Mouse (Mus musculus): ENCODE results near the gene Myo3b.

Myo3b gene

DNA sequence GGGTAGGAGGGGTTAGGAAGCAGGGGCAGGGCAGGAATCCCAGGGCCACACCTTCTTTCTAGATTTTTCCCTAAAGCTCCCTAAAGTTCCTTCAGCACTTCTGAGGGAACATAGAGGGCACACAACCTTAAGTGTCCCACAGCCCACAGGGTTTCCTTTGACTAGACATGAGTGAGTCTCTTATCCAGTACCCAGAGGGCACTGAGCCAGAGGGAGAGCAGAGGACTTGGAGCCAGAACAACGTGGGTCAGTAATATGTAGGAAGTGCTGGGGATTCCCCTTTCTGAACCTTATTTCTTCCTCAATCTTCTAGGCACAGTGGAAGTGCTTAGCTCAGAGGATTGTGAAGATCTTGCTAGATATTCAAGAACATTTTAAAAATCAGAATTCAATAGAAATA lies 308.6 kb downstream of the Myo3b start:
- intact Hi-C loops (cut with DNase I), result no loop called here

DNA sequence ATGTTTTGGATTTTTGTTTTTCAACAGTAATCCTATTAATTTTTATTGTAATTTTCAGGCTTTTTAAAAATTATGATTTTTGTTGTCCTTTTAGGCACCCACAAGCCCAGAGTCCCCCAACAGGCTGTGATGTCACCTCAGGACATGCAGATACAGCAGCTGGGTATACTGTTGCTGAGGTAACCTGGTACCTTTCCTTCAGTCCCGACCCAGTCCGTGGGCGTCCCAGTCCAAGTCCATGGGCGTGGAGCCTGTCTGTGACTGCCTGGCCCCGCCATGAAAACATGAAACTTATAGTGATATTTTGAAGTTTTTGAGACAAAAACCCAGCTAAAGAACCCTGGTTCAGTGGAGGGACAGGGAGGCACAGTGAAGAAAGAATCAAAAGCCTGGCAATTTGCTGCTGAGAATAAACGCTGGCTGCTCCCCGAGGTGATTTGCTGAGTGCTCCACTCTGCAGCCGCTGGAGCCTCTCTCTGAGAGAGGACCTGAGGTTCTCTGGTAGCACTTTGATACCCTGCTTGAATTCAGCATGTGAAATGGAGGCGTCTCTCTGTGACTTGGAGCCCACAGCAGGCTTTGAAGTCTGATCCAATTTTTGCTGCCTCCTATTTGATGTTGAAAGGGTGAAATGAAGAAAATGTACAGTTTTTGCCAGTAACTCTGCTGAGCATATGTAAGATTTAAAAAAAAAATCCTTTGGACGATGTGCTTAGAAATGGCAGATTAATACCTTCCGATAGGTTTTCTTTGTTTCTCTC lies 310.0 kb downstream of the Myo3b start:
- intact Hi-C loops (cut with DNase I), result no loop called here

DNA sequence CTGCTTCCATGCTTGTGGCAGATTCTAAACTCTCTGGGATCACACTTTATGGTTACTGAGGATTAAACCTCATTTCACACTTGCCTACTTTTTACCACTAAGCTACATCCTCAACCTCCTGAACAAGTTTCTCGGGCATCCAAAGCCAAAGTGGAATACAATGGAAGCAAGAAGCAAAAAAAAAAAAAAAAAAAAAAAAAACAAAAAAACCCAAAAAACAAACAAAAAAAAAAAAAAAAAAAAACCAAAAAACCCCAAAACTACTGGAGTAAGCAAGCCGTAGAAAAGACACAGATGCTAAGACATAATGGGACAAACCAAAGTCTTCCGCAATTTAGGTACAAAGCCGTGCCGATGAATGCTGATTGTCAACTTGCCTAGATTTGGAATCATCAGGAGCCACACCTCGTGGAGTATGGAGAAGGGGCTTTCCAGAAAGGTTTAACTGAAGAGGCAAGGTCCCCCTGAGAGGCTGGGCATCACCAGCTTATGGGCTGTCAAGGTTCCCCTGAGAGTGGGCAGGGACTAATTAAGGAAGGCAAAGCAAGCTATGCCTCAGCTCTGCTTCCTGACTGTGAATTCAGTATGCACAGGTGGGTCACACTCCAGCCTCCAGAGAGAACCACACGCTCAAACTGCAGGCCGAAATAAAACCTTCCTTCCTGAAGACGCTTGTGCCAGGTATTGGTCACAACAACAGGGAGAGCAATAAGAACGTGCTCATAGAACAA lies 313.7 kb downstream of the Myo3b start:
- intact Hi-C loops (cut with DNase I), result no loop called here

DNA sequence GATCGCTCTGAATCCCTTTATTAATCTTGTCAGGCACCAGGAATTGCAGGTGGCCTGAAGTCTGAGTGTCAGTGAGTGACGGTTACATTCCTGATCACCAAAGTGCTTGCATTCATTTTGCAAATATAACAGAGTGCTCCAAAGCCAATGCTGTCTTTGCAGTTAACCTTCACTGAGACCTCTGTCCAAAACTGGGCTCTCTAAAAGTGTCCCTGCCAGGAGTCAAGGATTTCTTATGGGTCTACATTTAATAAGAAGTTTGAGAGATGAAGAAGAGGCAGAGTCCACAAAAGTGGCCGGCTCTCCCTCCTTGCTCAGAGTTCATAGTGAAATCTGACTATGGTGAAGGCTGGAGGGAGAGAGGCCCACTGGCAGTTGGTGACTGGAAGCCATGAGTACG lies 315.1 kb downstream of the Myo3b start:
- intact Hi-C loops (cut with DNase I), result no loop called here

DNA sequence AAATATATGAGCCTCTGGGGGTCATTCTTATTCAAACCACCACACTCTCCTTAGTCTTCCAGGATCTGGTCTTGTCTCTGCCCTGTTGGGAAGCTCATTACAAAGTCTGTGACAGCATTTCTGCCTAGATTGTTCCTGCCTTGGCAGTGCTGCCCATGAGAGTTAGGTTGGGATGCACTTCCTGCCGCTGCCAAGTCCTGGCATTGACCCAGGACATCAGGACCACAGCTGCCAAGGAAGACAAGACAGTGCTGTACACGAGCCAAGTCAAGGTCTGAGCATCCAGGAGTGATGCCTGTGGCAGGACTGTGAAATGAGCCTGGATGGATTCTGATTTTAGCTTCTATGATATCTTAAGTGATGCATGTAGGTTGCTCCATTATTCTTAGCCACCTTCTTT lies 316.1 kb downstream of the Myo3b start:
- intact Hi-C loops (cut with DNase I), result no loop called here

DNA sequence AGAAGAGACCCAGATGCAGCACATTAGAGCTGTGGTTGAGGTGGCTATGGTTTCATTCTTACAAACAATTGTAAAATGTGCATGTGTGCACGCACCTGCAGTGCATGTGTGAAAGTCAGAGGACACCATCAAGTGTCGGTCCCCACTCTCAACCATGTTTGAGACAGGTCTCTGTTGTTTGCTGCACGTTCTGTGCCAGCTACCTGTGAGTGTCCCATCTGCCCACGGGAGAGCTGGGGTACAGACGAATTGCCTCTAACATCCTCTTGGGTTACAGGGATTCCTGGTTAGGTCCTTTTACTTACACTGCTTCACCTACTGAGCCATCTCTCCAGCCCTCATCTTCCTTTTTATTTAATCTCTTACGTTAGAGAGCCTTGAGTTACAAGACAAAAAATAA lies 330.5 kb downstream of the Myo3b start:
- intact Hi-C loops (cut with DNase I), result no loop called here

DNA sequence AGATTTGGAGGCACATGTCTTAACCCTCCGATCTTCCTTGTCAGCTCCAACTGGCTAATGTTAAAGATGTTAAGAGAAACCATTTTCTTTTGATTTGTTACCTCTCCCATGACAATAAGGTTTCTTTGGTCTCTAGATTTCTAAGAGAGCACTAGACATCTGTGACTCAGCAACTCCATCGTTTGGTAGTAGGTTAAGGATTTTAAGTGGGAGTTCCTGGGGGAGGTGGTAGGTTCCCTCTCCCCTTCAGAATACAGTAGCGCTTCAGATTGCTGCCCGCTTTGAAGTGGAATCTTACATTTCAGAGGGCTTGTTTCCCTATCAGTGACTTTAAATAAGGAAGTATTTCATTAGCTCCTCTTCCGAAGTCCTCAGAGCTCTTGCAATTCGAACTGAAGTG lies 340.4 kb downstream of the Myo3b start:
- intact Hi-C loops (cut with DNase I), result no loop called here

DNA sequence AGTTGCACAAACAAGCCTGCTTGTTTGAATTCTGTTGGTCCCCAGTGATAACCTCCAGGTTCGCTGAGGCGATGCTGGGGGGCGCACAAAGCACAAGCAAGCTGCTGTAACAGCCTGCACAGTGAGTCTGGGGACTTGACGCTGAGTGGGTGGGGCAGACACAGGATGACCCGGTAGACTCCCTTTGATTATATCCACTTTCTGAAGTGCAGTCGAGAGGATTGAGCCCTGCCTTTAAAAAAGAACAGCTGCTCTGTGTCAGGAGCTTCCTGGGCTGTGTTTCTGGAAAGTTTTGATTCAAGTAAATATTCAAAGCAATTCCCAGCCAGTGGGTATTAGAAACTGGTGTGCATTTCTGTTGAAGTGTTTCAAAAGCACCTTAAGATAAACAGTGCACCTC lies 341.0 kb downstream of the Myo3b start:
- intact Hi-C loops (cut with DNase I), result no loop called here

DNA sequence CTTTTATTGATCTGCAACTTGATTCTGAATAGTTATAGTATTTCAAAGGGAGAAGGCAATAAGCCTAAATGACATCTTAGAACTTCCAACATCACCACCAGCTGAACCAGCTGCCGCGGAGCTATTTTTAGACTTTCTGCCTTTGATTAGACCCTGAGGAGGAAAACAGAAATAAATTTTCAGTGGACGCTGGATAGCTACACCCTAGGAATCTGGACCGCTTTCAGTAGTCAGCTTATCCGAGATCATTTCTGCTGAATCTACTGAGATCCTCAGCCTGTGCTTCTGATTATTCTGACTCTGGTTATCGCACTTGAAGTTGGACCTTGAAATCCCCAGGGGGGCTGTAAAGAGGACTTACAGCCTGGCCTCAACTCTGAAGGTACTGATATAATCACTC lies 349.7 kb downstream of the Myo3b start:
- intact Hi-C loops (cut with DNase I), result no loop called here

DNA sequence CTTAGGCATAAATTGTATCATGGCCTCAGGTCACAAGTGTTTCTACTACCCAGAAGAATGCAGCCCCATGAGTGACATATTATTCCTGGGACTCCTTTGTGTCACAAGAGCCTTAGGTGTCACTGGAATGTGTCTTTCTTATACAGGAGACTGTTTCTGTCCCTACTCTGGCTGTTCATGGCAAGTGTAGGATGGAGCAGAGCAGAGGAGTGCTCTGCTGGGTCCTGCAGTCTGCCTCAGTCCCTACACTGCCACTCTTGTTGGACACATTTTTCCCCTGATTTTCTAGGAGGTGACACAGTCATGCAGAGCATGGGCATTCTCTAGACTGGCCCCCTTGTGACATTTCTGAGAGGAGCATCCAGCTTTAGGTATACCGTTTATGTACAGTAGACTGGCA lies 350.2 kb downstream of the Myo3b start:
- intact Hi-C loops (cut with DNase I), result no loop called here

DNA sequence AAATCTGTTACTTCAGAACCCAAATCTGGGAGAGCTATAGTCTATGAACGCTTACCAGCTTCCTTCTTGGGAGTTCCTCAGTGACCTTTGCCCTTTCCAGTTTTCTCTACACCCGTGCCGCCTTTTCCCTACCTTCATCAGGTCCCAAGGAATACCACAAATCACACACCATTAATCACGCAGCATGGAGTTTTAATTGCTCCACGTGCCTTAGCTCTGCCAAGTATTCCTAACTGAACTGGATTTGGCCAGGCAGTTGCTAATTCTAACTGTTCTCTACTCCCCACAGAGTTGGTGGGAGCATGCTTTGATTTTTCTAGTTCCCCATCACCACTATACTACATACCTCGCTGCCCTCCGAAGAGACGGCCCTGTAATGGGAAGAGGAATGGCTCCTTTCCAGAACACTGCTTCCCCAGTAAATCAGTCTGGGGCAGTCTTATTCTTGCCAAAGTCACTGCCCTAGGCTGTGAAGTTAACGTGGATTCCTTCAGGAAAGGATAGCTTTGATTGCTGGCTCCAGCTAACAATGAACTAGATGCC lies 358.9 kb downstream of the Myo3b start:
- intact Hi-C loops (cut with DNase I), result no loop called here

DNA sequence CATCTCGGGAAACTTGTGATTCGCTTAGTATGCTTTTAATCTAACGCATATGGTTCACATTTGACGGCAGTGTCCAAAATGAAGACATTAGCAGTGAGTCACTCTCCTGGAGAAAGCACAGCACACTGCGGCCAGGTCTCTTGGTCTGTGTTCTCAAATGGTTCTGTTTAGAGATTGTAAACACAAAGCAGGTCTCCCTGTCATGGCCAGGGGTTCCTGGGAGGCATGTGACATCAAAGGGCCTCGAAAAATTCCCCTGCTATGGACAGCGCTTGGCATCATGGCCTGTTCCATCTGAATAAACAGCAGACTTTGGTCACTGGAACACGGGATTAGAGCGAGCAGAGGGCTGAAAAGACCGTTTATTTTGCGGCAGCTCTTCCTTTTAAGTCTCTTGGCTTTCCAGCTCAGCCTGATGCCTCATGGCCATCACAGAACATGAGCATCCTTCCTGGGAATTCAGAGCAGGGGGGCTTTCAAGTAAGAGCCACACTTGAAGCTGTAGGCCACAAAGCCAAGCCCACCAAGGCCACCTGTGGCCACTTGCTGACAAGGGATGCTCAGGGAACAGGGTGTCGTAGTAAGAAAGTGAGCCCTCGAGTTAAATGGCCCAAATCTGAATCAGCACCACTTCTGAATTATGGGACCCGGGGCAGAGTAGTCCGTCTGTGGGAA lies 360.7 kb downstream of the Myo3b start:
- intact Hi-C loops (cut with DNase I), result no loop called here

DNA sequence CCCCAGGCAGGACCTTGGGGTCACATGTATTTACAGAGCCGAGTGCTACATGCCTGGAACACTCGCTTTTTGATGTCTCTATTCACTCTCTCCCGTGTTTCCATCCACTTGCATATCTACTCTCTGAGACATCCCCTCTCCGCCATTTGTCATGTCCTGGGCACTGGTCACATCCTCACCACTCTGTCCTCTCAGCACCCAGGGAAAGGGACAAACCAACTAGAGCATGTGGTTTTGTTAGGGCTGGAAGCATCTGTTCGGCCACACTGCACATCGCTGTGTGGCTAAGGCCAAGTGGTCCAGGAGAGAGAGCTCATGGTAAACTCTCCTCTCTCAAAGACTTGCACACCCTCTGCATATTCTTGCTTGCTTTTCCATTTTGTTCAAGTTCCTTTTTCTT lies 361.4 kb downstream of the Myo3b start:
- intact Hi-C loops (cut with DNase I), result no loop called here

DNA sequence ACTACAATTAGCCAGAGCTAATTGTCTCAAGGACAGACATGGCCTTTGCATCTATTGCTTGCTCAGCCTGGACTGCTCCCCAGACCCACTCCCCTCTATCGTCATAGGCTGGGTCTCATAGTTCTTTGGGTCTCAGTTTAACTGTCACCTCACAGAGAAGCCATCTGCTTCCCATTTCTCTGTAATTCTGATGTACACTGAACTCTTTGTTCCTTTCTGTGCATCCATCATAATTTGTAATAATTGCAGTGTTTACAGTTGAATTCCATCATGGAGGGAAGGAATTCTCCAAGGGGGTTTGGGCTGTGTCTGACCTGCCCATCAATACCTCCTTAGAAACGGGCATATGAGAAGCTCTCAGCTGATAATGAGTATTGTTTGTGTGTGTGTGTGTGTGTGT lies 365.4 kb downstream of the Myo3b start:
- intact Hi-C loops (cut with DNase I), result no loop called here

DNA sequence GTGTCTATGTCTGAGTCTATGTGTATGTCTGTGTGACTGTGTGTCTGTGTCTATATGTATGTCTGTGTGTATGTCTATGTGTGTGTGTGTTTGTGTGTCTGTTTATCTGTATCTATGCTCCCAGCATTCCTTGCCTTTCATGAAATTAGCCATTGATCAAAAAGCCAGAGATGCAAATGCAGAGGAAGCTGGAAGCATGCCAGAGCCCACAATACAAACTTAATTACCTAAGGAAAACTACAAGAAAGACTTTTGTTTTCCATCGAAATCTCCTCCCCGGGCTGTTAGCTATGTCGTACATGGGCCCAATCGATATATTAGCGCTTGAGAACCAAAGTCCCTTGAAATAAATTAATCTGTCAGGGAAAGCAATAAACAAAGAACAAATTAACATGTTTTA lies 367.9 kb downstream of the Myo3b start:
- intact Hi-C loops (cut with DNase I), result no loop called here

DNA sequence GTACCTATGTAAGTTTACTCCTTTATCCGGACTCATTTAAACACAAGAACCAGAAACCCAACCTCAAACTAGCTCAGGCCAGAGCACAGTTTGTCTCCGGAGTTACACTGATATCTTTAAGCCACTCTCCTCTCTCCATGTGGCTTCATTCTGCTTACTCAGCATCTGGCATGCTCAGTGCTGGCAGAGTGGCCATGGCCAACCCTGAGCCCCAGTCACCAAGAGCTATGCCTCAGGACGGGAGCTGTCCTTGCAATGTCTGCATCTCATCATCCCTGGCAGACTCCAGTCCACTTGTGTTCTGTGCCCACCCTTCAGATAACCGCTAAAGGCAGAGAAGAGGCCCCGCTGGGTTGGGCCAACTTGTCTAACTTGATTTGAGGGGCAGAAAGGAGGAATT lies 368.8 kb downstream of the Myo3b start:
- intact Hi-C loops (cut with DNase I), result no loop called here

DNA sequence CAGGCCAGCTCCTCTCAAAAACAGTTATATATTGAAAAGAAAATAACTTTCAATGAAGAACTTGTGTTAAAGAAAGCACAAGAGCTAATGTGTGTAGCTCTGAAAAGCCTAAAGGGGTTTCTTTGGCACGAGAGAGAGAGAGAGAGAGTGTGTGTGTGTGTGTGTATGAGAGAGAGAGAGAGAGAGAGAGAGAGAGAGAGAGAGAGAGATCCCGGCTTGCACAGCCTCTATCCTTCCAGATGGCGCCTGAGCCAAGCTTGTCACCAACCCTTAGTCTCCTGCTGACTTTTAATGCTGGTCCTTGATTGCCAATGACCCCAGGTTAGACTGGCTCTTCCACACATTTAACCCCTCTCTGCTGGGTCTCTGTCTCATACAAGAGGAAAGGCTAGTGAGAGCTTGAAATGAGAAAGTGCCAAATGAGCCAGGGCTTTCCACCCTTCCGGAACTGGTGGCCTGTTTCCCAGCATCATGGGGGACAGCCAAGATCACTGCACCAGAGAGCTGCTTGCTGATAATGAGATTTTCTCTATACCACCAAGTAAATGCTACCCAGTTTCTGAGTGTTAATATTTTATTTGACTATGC lies 371.5 kb downstream of the Myo3b start:
- intact Hi-C loops (cut with DNase I), result no loop called here

DNA sequence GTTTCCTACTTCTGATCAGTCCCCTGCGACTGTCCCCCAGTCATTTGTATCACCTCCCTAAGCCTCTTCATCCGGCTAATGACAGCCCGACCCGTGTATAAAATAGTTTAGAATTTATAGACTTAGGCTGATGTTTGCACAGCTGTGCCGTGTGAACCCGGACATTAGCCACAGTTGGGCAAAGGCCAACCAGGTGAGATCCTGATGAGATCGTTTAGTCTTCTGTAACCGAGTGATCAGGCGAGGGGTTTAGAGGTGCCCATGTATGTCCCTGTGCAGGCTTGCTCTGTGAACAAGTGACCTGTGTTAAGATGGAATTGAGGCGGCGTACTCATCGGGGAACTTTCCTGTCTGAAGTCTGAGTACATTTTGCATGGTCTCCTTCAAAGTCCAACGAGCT lies 373.4 kb downstream of the Myo3b start:
- intact Hi-C loops (cut with DNase I), result no loop called here

DNA sequence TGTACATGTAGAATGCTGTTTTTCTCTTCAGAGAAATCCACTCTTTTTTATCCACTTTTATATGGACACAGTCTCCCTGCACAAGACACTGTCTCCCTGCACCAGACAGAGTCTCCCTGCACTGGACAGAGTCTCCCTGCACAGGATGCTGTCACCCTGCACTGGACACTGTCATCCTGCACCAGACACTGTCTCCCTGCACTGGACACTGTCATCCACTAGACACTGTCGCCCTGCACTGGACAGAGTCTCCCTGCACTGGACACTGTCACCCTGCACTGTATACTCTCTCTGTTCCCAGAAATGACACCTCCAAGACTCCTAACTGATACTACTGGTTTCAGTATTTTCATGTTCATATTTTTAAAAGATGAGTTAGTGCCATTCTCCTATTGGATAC lies 375.5 kb downstream of the Myo3b start:
- intact Hi-C loops (cut with DNase I), result no loop called here

DNA sequence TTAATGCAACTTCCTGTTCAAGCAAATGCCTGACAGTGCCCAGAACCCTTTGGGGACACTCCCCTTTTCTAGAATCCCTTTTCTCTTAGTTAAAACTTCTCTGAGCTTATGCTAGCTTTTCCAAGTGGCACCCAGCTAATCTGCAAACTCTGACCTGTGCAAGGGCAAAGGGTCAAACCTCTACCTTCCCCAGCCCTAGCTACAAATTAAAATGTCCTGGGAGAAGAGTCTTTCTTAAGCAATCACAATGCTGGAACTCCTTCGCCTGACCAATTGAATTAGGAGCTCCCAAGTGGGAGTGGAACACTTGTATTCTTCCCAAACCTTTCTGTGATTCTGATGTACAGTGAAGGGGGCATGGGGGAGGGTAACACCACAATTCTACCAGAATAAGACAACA lies 376.6 kb downstream of the Myo3b start:
- intact Hi-C loops (cut with DNase I), result no loop called here

DNA sequence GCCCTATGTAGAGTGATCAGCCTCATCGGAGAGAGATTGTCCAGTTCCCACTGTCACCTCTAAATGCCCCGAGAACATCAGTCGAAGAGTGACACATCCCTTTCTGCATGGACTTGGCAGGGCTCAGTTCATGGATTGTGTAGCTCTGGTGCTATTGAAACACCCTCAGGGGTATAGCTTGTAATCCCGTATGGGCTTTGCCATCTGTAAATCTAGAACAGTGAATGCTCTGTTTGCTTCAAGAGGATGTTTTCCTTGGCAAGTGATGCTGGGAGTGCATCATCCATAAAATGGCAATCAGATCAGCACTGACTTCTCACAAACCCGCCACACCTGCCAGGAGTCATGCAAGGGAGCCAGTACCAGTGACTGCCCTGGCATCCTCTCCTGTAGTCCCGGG lies 380.4 kb downstream of the Myo3b start:
- intact Hi-C loops (cut with DNase I), result no loop called here
